Mouse (Mus musculus) midbrain, embryonic 14.5 days (tissue): ENCODE measurements around the gene Zfand2a. TPM values are rescaled to one million over a fixed set of nuclear protein-coding genes. Genes with fewer than 3 reads are reported as not detected.
A peak's percentile ranks its signal among the peaks of the same experiment; 100 is the strongest.

Source experiments
- ATAC-seq: fragments of 200-750 bp; cut with Nextera tagmentation; 2 replicates; pipeline ENCODE4 v1.8.0; 2017; ENCODE audit warnings: moderate number of reproducible peaks, moderate library complexity; ENCODE audit not compliant: low FRiP score, low TSS enrichment
- DNase-seq: peaks from one replicate; pipeline ENCODE4 v3.0.0-alpha.2; 2015
- H3K27ac ChIP-seq: fragments of 300-500 bp; sonication (generic); replicated peaks from 2 replicates; pipeline ENCODE4 v1.5.1; 2014; ENCODE audit warnings: mild to moderate bottlenecking, low read depth, low read length, moderate library complexity
- H3K27me3 ChIP-seq: fragments of 300-500 bp; sonication (generic); 2 replicates; pipeline ENCODE4 v1.6.1; 2014; ENCODE audit warnings: low read length, control low read depth, mixed read lengths; ENCODE audit not compliant: control insufficient read depth, insufficient read depth
- H3K36me3 ChIP-seq: fragments of 300-500 bp; sonication (generic); 2 replicates; pipeline ENCODE4 v1.6.1; 2014; ENCODE audit warnings: low read length, control low read depth; ENCODE audit not compliant: control insufficient read depth, insufficient read depth
- H3K4me1 ChIP-seq: fragments of 300-500 bp; sonication (generic); 2 replicates; pipeline ENCODE4 v1.6.1; 2014; ENCODE audit warnings: mild to moderate bottlenecking, antibody characterized with exemption, low read length, control low read depth; ENCODE audit not compliant: control insufficient read depth, insufficient read depth
- H3K4me2 ChIP-seq: fragments of 300-500 bp; sonication (generic); 2 replicates; pipeline ENCODE4 v1.6.1; 2014; ENCODE audit warnings: mild to moderate bottlenecking, low read length, moderate library complexity
- H3K4me3 ChIP-seq: fragments of 300-500 bp; sonication (generic); replicated peaks from 2 replicates; pipeline ENCODE4 v1.5.1; 2014; ENCODE audit warnings: low read depth, low read length
- H3K9ac ChIP-seq: fragments of 300-500 bp; sonication (generic); replicated peaks from 2 replicates; pipeline ENCODE4 v1.6.1; 2014; ENCODE audit warnings: mild to moderate bottlenecking, low read length, moderate library complexity
- H3K9me3 ChIP-seq: fragments of 300-500 bp; sonication (generic); 2 replicates; pipeline ENCODE4 v1.6.1; 2016; ENCODE audit warnings: low read length, control low read depth, mixed read lengths; ENCODE audit not compliant: control insufficient read depth
- WGBS: fragments of 180-500 bp; shearing (Covaris S2); extraction: QIAGEN DNeasy Blood & Tissue Kit; methylation state at CpG from one replicate; pipeline ENCODE4 v1.1.7; 2014; 5-methylcytosine and 5-hydroxymethylcytosine counted together
- polyA plus RNA-seq: library from polyadenylated mRNA; unstranded; fragments of >200 nt; fragmentation: Nextera tagmentation; extraction: Ambion mirVana; gene quantifications from 2 replicates; pipeline ENCODE4 v1.2.1, GENCODE M21; 2014

Zfand2a gene
- 14.0 and 14.1 TPM in 2 replicates for polyA plus RNA-seq

- under 1% methylated on average over 42 of the region's 42 CpGs for WGBS
- Histone ChIP-seq H3K27ac (peak within 1 kb of the TSS; percentile 68), H3K4me1 (peaks cover 10% of the 10 kb centered on the region), H3K36me3 (peaks cover 30% of the 10 kb centered on the region), H3K9ac (peak within 1 kb of the TSS; percentile 75), H3K27me3 (no peaks in the 10 kb centered on the region), H3K9me3 (no peaks in the 10 kb centered on the region; the same call in 1 of the 2 replicates), H3K4me3 (peak within 1 kb of the TSS; percentile 90), H3K4me2 (peak within 1 kb of the TSS; percentile 87)
- ATAC-seq, result peak; percentile 96
- peak; percentile 100 for DNase-seq
Measured at GRCm38 (mm10) chr5:139484185-139484814, at the start of gene Zfand2a. Gene Zfand2a (minus strand): TSS chr5:139484549.

DNA sequence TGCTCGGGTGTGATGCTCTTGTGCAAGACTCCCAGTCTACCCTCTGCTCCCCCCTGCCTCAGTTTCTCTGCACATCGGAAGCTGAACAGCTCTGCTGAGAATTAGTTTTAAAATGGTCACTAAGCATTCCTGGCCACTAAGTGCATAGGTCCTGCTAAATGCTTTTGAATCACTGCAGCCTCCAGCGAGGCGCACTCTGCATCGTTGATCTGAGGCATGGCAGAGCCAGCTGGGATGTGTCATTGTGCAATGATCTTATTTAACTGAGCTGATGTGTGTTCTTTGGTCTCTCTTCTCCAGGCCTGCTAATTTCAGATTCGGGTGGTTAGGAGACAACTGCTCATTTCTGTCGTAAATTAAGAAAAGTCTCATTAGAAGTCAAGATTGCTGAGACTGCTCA lies 44.5 kb upstream of the Zfand2a start:
- DNase-seq (no peak), ATAC-seq (no peak)
- WGBS, result 68% methylated on average over 7 of the region's 7 CpGs
- Histone ChIP-seq H3K27ac (no peak overlapping the region), H3K9ac (no peak overlapping the region), H3K9me3 (no peaks in the 10 kb centered on the region), H3K36me3 (no peaks in the 10 kb centered on the region), H3K4me1 (0 out of 2 replicates have a peak, but pooled peaks cover 4% of the 10 kb centered on the region), H3K4me2 (no peak overlapping the region), H3K4me3 (no peak overlapping the region), H3K27me3 (peaks cover 13% of the 10 kb centered on the region; the same call in 1 of the 2 replicates)

- Histone ChIP-seq H3K4me3 (no peak overlapping the region), H3K9ac (no peak overlapping the region), H3K4me2 (no peak overlapping the region), H3K27me3 (peaks cover 3% of the 10 kb centered on the region; the same call in 1 of the 2 replicates), H3K27ac (no peak overlapping the region), H3K36me3 (no peaks in the 10 kb centered on the region), H3K4me1 (no peaks in the 10 kb centered on the region), H3K9me3 (no peaks in the 10 kb centered on the region)
- DNase-seq, result no peak
- WGBS, result 81% methylated on average over 10 of the region's 10 CpGs
- ATAC-seq, result no peak
Measured at GRCm38 (mm10) chr5:139521987-139522386, 37.6 kb upstream of the Zfand2a start.

DNA sequence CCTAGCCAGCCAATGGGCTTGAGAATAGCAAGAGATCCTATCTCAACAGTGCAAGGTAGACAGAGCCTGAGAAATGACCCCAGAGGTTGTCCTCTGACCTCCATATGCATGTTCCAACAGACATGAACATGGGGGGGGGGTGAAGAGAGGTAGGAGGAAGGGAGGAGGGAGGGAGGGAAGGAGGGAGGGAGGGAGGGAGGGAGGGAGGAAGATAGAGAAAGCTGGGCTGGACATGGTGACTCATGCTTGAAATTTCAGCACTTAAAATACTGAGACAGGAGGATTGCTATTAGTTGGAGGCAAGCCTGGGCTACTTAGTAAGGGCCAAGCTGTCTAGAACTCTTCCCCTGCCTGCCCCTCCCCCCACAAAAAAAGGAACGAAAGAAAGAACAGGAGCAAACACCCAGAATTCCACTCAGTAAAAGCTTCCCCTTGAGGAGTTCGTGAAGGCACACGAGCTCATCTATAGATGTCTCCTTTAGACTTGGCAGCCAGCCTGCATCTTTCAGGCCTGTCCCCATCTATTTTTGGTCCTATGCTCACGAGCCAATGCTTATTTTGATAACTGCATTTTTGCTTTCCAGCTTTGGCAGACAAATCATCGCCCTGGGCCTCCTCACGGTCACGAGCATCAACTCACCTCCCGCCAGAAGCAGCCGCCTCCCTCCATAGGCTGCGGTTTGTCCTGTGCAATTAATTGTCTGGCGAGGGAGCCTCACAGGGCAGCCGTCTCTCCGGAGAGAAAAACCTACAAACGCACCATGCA lies 35.9 kb upstream of the Zfand2a start:
- Histone ChIP-seq H3K9ac (no peak overlapping the region), H3K4me1 (no peaks in the 10 kb centered on the region), H3K27ac (no peak overlapping the region), H3K4me2 (no peak overlapping the region), H3K9me3 (no peaks in the 10 kb centered on the region), H3K27me3 (no peaks in the 10 kb centered on the region), H3K4me3 (no peak overlapping the region), H3K36me3 (no peaks in the 10 kb centered on the region)
- no peak for ATAC-seq
- 50% methylated on average over 14 of the region's 14 CpGs for WGBS
- peak; percentile 19 for DNase-seq

DNA sequence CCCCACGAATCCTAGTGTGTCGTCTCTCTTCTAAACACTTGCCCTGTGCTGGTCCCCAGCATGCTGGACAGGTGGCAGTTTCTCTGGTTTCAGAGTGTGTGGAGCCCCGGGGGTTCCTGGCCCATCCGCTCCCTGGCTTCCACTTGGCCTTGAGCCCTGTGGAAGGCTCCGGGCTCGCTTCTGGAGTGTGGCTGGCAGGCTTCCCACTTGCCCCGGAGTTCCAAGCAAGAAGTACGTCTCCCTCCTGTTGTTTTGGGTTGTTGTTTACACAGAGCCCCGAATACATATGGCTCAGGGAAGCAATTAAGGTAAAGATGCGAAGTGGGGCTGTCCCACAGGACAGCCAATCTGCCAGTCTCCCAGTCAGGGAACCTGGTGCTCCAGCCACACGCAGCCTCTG lies 31.9 kb upstream of the Zfand2a start:
- H3K4me1 ChIP-seq, result no peaks in the 10 kb centered on the region
- DNase-seq, result peak; percentile 31
- H3K4me3 ChIP-seq, result no peak overlapping the region
- no peak for ATAC-seq
- WGBS, result 39% methylated on average over 11 of the region's 11 CpGs
- H3K27ac ChIP-seq, result no peak overlapping the region
- H3K9me3 ChIP-seq, result no peaks in the 10 kb centered on the region
- H3K4me2 ChIP-seq, result no peak overlapping the region
- no peaks in the 10 kb centered on the region for H3K36me3 ChIP-seq
- H3K9ac ChIP-seq, result no peak overlapping the region
- no peaks in the 10 kb centered on the region for H3K27me3 ChIP-seq

DNA sequence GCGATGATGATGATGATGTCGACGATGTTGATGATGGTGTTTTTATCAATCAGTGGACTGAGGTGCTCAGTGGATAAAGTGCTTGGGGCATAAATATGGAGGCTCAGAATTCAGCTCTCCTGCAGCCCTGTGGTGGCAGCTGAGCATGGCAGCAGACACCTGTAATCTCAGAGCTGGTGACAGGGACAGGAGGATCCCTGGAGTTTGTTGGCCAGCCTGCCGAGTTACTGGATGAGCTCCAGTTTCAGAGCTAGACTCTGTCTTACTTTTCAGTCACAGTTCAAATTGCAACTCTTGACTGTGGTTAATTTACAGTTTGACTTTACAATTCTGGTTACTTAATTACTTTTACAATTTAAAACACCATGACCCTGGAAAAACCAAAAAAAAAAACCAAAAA lies 27.9 kb upstream of the Zfand2a start:
- Histone ChIP-seq H3K4me1 (no peaks in the 10 kb centered on the region), H3K36me3 (no peaks in the 10 kb centered on the region), H3K27ac (no peak overlapping the region), H3K4me3 (no peak overlapping the region), H3K27me3 (no peaks in the 10 kb centered on the region), H3K9ac (no peak overlapping the region), H3K9me3 (no peaks in the 10 kb centered on the region), H3K4me2 (no peak overlapping the region)
- WGBS, result 88% methylated on average over 4 of the region's 4 CpGs
- ATAC-seq (no peak), DNase-seq (no peak)

GRCm38 (mm10) chr5:139510682-139511366 lies 26.5 kb upstream of the Zfand2a start:
- Histone ChIP-seq H3K9ac (no peak overlapping the region), H3K27ac (no peak overlapping the region), H3K4me3 (no peak overlapping the region), H3K4me2 (no peak overlapping the region), H3K36me3 (no peaks in the 10 kb centered on the region), H3K27me3 (no peaks in the 10 kb centered on the region), H3K9me3 (no peaks in the 10 kb centered on the region), H3K4me1 (no peaks in the 10 kb centered on the region)
- ATAC-seq, result no peak
- DNase-seq, result peak; percentile 38
- WGBS, result 15% methylated on average over 17 of the region's 17 CpGs

GRCm38 (mm10) chr5:139506207-139506606 lies 21.9 kb upstream of the Zfand2a start:
- no peak overlapping the region for H3K9ac ChIP-seq
- H3K36me3 ChIP-seq, result no peaks in the 10 kb centered on the region
- ATAC-seq (no peak), DNase-seq (no peak)
- H3K4me1 ChIP-seq, result no peaks in the 10 kb centered on the region
- H3K9me3 ChIP-seq, result no peaks in the 10 kb centered on the region
- H3K27ac ChIP-seq, result no peak overlapping the region
- no peak overlapping the region for H3K4me3 ChIP-seq
- no peak overlapping the region for H3K4me2 ChIP-seq
- no peaks in the 10 kb centered on the region for H3K27me3 ChIP-seq
- WGBS, result 35% methylated on average over 5 of the region's 5 CpGs
